Mouse (Mus musculus): Measurements from ENCODE around the gene Icam1. TPM values are rescaled to one million over a fixed set of nuclear protein-coding genes. Genes with fewer than 3 reads are reported as not detected.

Gene Icam1
- polyA plus RNA-seq, 1 experiment from 2014 or later = 3.9 TPM

DNA sequence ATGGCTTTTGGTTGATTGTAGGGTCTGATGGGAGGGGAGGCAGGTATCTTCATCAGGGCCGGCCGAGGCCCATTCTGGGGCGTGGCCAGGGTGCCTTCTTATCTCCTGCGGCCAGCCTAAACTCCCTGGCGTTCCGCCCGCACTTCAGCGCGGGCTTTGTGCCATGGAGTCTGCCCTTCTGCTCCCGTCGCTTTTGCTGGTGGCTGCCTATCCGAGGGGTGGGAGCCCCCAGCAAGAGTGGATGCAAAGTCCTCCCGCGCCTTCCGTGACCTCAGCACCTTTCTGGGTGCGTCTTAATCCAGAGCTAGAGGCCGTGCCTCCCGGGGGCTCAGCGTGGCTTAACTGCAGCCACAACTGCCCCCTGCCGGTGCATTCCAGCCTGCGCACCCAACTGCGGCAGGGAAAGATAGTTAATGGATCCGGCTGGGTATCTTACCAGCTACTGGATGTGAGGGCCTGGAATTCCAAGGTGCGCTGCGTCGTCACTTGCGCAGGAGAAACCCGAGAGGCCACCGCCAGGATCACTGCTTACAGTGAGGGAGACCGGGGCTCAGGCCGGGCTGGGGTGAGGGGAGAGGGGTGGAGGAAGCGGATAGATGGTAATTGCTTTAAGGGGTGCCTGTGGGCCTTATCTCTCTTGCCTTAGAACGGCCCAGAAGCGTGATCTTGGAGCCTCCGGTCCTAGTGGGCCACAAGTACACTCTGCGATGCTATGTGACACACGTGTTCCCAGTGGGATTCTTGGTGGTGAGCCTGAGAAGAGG, 13.7 kb downstream of the Icam1 start, which contains the start of gene Icam4:
Gene Icam4, plus strand, starts transcription at position 83 of the 764 bp plus-strand sequence.
- peaks cover 45% of the 10 kb centered on the region for H3K4me1 ChIP-seq (replicated peaks)
- no peak within 1 kb of the TSS for H3K27ac ChIP-seq
- H3K9ac ChIP-seq (replicated peaks) = 0 out of 2 replicates have a peak within 1 kb of the TSS, but pooled peaks have one; percentile 8
- WGBS = 2% methylated on average over 37 of the region's 37 CpGs
- H3K4me2 ChIP-seq (replicated peaks) = peak within 1 kb of the TSS; percentile 48
- H3K36me3 ChIP-seq = no peaks in the 10 kb centered on the region
- peaks cover 90% of the 10 kb centered on the region for H3K27me3 ChIP-seq
- peak within 1 kb of the TSS; percentile 23 for H3K4me3 ChIP-seq (replicated peaks)
- no peaks in the 10 kb centered on the region for H3K9me3 ChIP-seq
- ATAC-seq = peak; percentile 4; the same call in 1 of the 2 replicates

DNA sequence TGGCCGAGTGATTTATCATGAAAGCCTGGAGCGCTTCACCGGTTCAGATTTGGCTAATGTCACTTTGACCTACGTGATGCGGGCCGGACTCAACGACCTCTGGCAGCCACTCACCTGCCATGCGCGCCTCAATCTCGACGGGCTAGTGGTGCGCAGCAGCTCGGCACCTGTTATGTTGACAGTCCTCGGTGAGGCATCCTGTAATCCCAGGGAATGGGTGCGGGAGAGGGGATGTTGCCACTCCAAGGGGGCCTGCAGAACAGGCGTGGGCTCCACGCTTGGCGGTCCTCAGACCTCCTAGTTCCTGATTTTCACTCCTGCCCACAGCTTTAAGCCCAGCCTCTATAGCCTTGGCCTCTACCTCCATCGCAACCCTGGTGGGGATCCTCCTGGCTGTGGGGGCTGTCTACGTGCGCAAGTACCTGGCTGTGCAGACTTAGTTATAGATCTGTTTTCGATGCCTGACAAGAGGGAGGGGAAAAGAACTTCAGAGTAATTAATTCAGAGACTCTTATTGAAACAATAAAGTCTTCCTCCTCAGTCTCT, 14.3 kb downstream of the Icam1 start:
- H3K4me2 ChIP-seq (replicated peaks) = no peak overlapping the region
- 27% methylated on average over 22 of the region's 22 CpGs for WGBS
- peaks cover 96% of the 10 kb centered on the region for H3K27me3 ChIP-seq
- H3K36me3 ChIP-seq = no peaks in the 10 kb centered on the region
- H3K4me1 ChIP-seq (replicated peaks) = peaks cover 50% of the 10 kb centered on the region
- no peak overlapping the region for H3K9ac ChIP-seq (replicated peaks)
- no peak overlapping the region for H3K27ac ChIP-seq
- no peak for ATAC-seq
- H3K4me3 ChIP-seq (replicated peaks) = no peak overlapping the region
- H3K9me3 ChIP-seq = no peaks in the 10 kb centered on the region

DNA sequence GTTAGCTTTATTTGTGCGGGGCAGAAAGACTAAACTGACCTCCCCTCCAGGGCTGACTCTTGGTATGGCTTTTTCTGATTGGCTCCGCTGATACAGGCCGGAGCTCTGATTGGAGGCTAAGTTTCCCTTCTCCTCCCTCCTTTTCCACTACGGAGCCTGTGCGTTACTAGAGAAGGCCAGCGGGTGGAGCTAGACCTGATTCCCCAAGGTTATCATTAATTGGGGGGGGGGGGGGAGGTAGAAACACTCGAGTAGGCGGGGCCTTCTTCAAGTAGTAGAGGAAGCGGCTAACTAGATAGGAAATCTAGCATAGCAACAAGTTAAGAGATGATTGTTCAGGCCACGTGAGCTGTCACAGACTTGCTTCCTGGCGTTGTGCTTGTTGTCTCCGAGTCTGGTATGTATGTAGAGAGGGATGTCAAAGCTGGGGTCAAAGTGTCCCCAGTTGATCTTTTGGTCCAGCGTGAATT, 15.0 kb downstream of the Icam1 start:
- Histone ChIP-seq H3K36me3 (no peaks in the 10 kb centered on the region), H3K4me3 (replicated peaks) (peak overlapping the region; percentile 51), H3K4me2 (replicated peaks) (peak overlapping the region; percentile 90), H3K27me3 (peaks cover 96% of the 10 kb centered on the region), H3K9me3 (no peaks in the 10 kb centered on the region), H3K9ac (replicated peaks) (no peak overlapping the region), H3K27ac (no peak overlapping the region), H3K4me1 (replicated peaks) (peaks cover 53% of the 10 kb centered on the region)
- ATAC-seq = 0 out of 2 replicates have a peak, but pooled peaks have one; percentile 28
- WGBS = under 1% methylated on average over 13 of the region's 13 CpGs

DNA sequence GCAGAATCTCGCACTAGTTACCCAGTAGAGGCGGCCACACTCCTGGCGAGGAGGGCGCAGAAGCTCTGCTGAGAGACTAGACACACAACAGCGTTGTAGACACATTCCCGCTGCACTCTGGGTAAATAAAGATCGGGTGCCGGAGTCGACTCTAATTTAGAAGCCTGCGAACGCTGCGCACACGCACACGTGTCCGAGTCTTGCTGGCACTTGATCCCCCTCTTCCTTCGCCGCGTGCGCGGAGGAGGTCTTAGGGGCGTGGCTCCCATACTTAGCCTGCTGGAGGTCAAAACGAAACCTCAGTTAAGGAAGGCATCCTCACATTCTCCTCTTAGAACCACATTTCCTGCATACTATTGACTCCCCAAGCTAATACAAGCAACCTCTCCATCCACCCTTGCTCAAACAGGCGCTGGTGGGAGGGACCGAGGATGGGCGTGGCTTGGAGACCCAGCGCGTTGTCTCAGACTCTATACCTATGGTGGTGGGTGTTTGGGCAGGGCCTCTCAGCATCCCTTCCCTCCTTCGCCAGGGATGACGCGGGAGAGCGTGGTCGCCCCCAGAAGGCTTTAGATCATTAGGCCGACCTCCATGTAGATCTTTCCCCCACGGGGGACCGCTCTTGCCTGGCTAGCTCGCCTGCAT, 15.6 kb downstream of the Icam1 start:
- H3K4me1 ChIP-seq (replicated peaks) = peaks cover 54% of the 10 kb centered on the region
- H3K36me3 ChIP-seq = no peaks in the 10 kb centered on the region
- H3K4me3 ChIP-seq (replicated peaks) = peak overlapping the region; percentile 51
- ATAC-seq = peak; percentile 72
- no peaks in the 10 kb centered on the region for H3K9me3 ChIP-seq
- 1% methylated on average over 36 of the region's 36 CpGs for WGBS
- H3K27me3 ChIP-seq = peaks cover 97% of the 10 kb centered on the region
- peak overlapping the region; percentile 90 for H3K4me2 ChIP-seq (replicated peaks)
- H3K9ac ChIP-seq (replicated peaks) = peak overlapping the region; percentile 66
- no peak overlapping the region for H3K27ac ChIP-seq

DNA sequence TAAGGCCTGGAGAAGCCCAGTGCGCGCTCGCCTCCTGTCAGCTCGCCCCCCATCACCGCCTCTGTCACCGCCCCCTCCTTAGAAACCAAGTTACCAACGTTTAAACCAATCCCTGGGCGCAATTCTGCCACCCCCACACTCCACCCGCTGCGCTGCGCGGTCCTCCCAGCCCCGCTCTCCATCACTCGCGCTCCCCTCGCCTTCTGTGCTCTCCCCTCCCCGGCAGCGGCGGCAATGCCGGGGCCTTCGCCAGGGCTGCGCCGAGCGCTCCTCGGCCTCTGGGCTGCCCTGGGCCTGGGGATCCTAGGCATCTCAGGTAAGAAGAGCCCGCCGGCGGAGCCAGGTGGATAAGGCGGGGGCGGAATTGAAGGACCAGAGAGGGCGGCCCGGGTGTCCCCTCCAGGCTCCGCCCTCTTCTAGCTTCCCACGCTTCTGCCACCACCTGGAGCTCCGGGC, 16.1 kb downstream of the Icam1 start, which contains the start of gene Icam5:
Gene Icam5, plus strand, starts transcription at position 178 of the 456 bp plus-strand sequence.
- Histone ChIP-seq H3K4me2 (replicated peaks) (peak within 1 kb of the TSS; percentile 90), H3K27ac (no peak within 1 kb of the TSS), H3K4me3 (replicated peaks) (peak within 1 kb of the TSS; percentile 51), H3K36me3 (no peaks in the 10 kb centered on the region), H3K9ac (replicated peaks) (peak within 1 kb of the TSS; percentile 66), H3K9me3 (no peaks in the 10 kb centered on the region), H3K4me1 (replicated peaks) (peaks cover 59% of the 10 kb centered on the region), H3K27me3 (peaks cover 97% of the 10 kb centered on the region)
- peak; percentile 12 for ATAC-seq
- WGBS = under 1% methylated on average over 34 of the region's 35 CpGs

DNA sequence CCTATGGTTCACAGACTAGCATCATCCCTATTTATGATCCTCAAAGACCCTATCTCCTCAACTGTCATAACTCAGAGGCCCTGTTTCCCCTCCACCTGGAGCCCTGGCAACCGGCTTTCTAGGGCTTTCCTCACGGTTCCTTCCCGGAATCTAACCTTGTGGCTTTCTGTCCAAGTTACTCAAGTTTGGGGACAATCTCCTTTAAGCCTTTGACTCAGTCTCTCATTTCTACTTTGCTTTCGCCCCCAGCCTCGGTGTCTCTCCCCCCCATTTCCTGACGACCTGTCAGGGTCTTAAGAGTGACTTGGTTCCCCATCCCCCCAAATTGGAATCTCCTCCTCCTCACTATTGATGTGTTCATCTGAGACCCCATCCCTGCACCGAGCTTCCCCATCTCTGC, 16.7 kb downstream of the Icam1 start:
- H3K27ac ChIP-seq = no peak overlapping the region
- H3K27me3 ChIP-seq = peaks cover 97% of the 10 kb centered on the region
- H3K9me3 ChIP-seq = no peaks in the 10 kb centered on the region
- H3K4me3 ChIP-seq (replicated peaks) = peak overlapping the region; percentile 51
- peaks cover 65% of the 10 kb centered on the region for H3K4me1 ChIP-seq (replicated peaks)
- peak overlapping the region; percentile 90 for H3K4me2 ChIP-seq (replicated peaks)
- H3K9ac ChIP-seq (replicated peaks) = no peak overlapping the region
- 2% methylated on average over 7 of the region's 7 CpGs for WGBS
- ATAC-seq = no peak
- H3K36me3 ChIP-seq = no peaks in the 10 kb centered on the region

DNA sequence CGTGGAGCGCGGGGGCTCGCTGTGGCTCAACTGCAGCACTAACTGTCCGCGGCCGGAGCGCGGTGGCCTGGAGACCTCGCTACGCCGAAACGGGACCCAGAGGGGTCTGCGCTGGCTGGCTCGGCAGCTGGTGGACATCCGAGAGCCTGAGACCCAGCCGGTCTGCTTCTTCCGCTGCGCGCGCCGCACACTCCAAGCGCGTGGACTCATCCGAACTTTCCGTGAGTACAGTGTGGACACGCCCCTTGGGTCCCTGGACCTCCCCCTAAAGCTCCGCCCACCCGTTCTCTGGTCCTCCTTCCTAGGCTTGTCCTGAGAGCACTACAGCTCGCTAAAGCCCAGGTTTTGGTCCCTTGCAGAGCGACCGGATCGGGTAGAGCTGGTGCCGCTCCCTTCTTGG, 17.4 kb downstream of the Icam1 start:
- Histone ChIP-seq H3K9ac (replicated peaks) (peak overlapping the region; percentile 47; the same call in 1 of the 2 replicates), H3K27ac (no peak overlapping the region), H3K4me2 (replicated peaks) (peak overlapping the region; percentile 90), H3K27me3 (peaks cover 98% of the 10 kb centered on the region), H3K4me3 (replicated peaks) (peak overlapping the region; percentile 51), H3K36me3 (no peaks in the 10 kb centered on the region), H3K4me1 (replicated peaks) (peaks cover 70% of the 10 kb centered on the region), H3K9me3 (no peaks in the 10 kb centered on the region)
- under 1% methylated on average over 34 of the region's 34 CpGs for WGBS
- ATAC-seq = no peak

DNA sequence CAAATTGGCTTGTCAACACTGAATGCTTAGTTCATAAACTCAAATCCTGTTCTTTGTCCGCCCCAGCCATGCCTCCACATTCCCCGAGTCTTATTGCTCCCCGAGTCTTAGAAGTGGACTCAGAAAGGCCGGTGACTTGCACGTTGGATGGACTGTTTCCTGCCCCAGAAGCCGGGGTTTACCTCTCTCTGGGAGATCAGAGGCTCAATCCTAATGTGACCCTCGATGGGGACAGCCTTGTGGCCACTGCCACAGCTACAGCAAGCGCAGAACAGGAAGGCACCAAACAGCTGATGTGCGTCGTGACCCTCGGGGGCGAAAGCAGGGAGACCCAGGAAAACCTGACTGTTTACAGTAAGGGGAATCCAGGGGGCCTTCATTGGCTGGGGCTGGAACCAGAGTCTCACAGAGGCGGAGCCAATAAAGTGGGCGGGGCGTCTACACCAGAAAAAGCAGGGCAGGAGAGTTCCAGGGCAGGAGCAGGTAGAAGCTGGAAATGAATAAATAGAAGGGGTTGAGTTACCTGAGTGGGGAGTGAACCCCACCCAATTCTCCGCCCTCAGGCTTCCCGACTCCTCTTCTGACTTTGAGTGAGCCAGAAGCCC, 18.8 kb downstream of the Icam1 start:
- Histone ChIP-seq H3K4me1 (replicated peaks) (peaks cover 65% of the 10 kb centered on the region), H3K36me3 (no peaks in the 10 kb centered on the region), H3K9ac (replicated peaks) (no peak overlapping the region), H3K9me3 (no peaks in the 10 kb centered on the region), H3K4me3 (replicated peaks) (no peak overlapping the region), H3K27ac (no peak overlapping the region), H3K27me3 (peaks cover 99% of the 10 kb centered on the region), H3K4me2 (replicated peaks) (no peak overlapping the region)
- ATAC-seq = no peak
- 4% methylated on average over 17 of the region's 17 CpGs for WGBS

DNA sequence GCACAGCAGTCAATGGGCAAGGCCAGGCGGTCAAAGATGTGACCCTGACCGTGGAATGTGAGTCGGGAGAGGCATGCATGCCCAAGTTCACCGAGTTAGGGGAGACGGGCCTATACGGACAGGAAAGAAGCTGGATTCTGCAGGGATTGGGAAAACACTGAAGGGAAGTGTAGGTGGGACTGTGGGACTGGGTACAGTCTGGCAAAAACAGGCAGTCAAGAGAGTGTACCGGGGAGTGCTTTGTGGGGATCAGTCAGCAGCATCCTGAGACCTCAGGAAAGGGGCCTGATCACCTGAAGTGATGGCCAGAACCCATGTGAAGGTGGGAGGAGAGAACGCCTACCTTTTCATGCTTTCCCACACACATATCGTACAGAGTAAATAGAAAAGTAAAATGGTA, 19.8 kb downstream of the Icam1 start:
- Histone ChIP-seq H3K27ac (no peak overlapping the region), H3K4me2 (replicated peaks) (no peak overlapping the region), H3K4me3 (replicated peaks) (no peak overlapping the region), H3K9ac (replicated peaks) (no peak overlapping the region), H3K36me3 (no peaks in the 10 kb centered on the region), H3K27me3 (peaks cover 99% of the 10 kb centered on the region), H3K4me1 (replicated peaks) (peaks cover 57% of the 10 kb centered on the region), H3K9me3 (no peaks in the 10 kb centered on the region)
- WGBS = 16% methylated on average over 9 of the region's 9 CpGs
- no peak for ATAC-seq

DNA sequence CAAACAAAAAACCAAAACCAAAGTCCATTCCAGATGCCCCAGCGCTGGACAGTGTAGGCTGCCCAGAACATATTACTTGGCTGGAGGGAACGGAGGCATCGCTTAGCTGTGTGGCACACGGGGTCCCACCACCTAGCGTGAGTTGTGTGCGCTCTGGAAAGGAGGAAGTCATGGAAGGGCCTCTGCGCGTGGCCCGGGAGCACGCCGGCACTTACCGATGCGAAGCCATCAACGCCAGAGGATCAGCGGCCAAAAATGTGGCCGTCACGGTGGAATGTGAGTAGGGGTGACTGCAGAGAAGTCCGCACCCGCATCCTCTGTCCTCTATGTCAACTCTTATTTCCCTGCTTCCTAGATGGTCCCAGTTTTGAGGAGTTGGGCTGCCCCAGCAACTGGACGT, 20.4 kb downstream of the Icam1 start:
- peak overlapping the region; percentile 51; the same call in 1 of the 2 replicates for H3K4me2 ChIP-seq (replicated peaks)
- H3K27me3 ChIP-seq = peaks cover 97% of the 10 kb centered on the region
- 0 out of 2 replicates have a peak overlapping the region, but pooled peaks have one; percentile 36 for H3K4me3 ChIP-seq (replicated peaks)
- no peaks in the 10 kb centered on the region for H3K9me3 ChIP-seq
- H3K36me3 ChIP-seq = no peaks in the 10 kb centered on the region
- no peak overlapping the region for H3K27ac ChIP-seq
- no peak overlapping the region for H3K9ac ChIP-seq (replicated peaks)
- H3K4me1 ChIP-seq (replicated peaks) = peaks cover 51% of the 10 kb centered on the region
- 6% methylated on average over 20 of the region's 20 CpGs for WGBS
- ATAC-seq = no peak

DNA sequence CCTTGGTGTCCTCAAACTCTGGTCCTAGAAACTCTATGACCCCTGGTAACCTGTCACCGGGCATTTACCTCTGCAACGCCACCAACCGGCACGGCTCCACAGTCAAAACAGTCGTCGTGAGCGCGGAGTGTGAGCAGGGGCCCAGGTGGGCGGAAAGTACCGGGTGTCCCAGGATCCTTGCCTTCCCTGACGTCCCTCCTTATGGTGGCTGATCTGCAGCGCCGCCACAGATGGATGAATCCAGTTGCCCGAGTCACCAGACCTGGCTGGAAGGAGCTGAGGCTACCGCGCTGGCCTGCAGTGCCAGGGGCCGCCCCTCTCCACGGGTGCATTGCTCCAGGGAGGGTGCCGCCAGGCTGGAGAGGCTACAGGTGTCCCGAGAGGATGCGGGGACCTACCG, 20.9 kb downstream of the Icam1 start:
- WGBS = 3% methylated on average over 22 of the region's 22 CpGs
- H3K4me1 ChIP-seq (replicated peaks) = peaks cover 46% of the 10 kb centered on the region
- no peak for ATAC-seq

More for the DNA sequence above, 20.9 kb downstream of the Icam1 start:
- Histone ChIP-seq H3K27ac (no peak overlapping the region), H3K36me3 (no peaks in the 10 kb centered on the region), H3K9ac (replicated peaks) (peak overlapping the region; percentile 47; the same call in 1 of the 2 replicates), H3K4me3 (replicated peaks) (peak overlapping the region; percentile 36), H3K27me3 (peaks cover 92% of the 10 kb centered on the region), H3K9me3 (no peaks in the 10 kb centered on the region), H3K4me2 (replicated peaks) (peak overlapping the region; percentile 51)
